Mouse (Mus musculus) erythroblast, embryonic 14.5 days (primary cell): ENCODE measurements around the gene Tfeb. TPM values are rescaled to one million over a fixed set of nuclear protein-coding genes. Genes with fewer than 3 reads are reported as not detected.
A peak's percentile ranks its signal among the peaks of the same experiment; 100 is the strongest.

ENCODE experiments used
- H3K27me3 ChIP-seq: 2 replicates; pipeline ENCODE4 v1.6.1; 2012; ENCODE audit warnings: inconsistent platforms; ENCODE audit not compliant: control insufficient read depth
- H3K36me3 ChIP-seq: 2 replicates; pipeline ENCODE4 v1.6.1; 2012; ENCODE audit warnings: mild to moderate bottlenecking, inconsistent platforms; ENCODE audit not compliant: control insufficient read depth
- H3K4me1 ChIP-seq: 2 replicates; pipeline ENCODE4 v1.6.1; 2012; ENCODE audit warnings: inconsistent platforms; ENCODE audit not compliant: control insufficient read depth
- H3K4me3 ChIP-seq: replicated peaks from 2 replicates; pipeline ENCODE3; 2012; ENCODE audit warnings: moderate library complexity, mild to moderate bottlenecking, inconsistent platforms
- H3K9me3 ChIP-seq: 2 replicates; pipeline ENCODE4 v1.6.1; 2012; ENCODE audit warnings: low read length, inconsistent platforms, mixed read lengths; ENCODE audit not compliant: control insufficient read depth
- GATA1 ChIP-seq: IDR thresholded peaks from 2 replicates; pipeline ENCODE4 v1.6.1; 2012; ENCODE audit warnings: low read length, inconsistent platforms, mixed read lengths
- TAL1 ChIP-seq: IDR thresholded peaks from 3 replicates; pipeline ENCODE4 v1.6.1; 2012; ENCODE audit warnings: low read length, inconsistent platforms, mixed read lengths
- polyA plus RNA-seq: library from polyadenylated mRNA; stranded (reverse); fragments of >175 nt; gene quantifications from 2 replicates; pipeline ENCODE4 v1.2.3, GENCODE M21; 2012

Gene Tfeb
- 1.5 and 1.7 TPM in 2 replicates for polyA plus RNA-seq

DNA sequence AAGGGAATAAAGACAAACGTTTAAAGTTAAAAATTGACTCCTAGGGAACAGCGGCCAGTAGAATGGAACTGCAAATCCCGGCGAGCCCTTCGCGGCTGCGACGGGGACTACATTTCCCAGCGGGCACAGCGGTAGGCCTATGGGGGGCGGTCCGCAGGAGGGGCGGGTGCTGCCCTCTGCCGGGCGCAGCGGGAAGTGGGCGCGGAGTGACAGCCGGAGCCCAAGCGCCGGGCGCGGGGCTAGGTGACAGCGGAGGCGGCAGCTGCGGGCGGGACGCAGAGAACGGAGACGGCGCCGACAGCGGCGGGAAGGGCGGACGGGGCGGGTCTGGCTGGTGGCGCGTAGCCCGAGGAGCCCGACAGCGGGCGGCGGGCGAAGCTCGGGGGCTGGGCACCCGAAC is at the start of gene Tfeb:
Gene Tfeb, plus strand, starts transcription at position 175 of the 400 bp plus-strand sequence.
- TF ChIP-seq TAL1 (no peak), GATA1 (no peak)
- Histone ChIP-seq H3K4me1 (peaks cover 31% of the 10 kb centered on the region), H3K27me3 (peaks cover 27% of the 10 kb centered on the region), H3K36me3 (no peaks in the 10 kb centered on the region), H3K4me3 (peak within 1 kb of the TSS; percentile 75), H3K9me3 (no peaks in the 10 kb centered on the region)

- peak overlapping the region; percentile 83 for H3K4me3 ChIP-seq
- H3K4me1 ChIP-seq, result peaks cover 51% of the 10 kb centered on the region
- H3K36me3 ChIP-seq, result peaks cover 41% of the 10 kb centered on the region
- no peaks in the 10 kb centered on the region for H3K9me3 ChIP-seq
- TF ChIP-seq GATA1 (no peak), TAL1 (no peak)
- peaks cover 14% of the 10 kb centered on the region for H3K27me3 ChIP-seq
These were observed 49.2 kb upstream of the Tfeb start for GRCm38 (mm10) chr17:47687409-47688343.

DNA sequence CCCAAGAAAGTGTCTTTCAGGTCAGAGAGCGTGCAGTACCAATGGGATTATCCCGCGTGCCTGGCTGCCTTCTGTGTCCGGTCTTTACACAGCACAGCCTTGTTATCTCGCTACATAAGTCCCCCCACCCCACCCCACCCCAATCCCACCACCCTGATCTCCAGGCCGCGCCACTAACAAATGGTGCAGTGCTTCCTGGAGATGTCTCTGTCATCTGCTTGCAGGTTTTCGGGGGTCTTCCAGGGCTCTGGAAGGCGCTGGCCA is 48.6 kb upstream of the Tfeb start, which contains the start of gene Tomm6:
Gene Tomm6, minus strand, starts transcription at position 43 of the 264 bp plus-strand sequence.
- H3K4me1 ChIP-seq, result peaks cover 45% of the 10 kb centered on the region
- H3K27me3 ChIP-seq, result peaks cover 18% of the 10 kb centered on the region
- no peaks in the 10 kb centered on the region for H3K9me3 ChIP-seq
- no peak for TF ChIP-seq GATA1
- TF ChIP-seq TAL1, result no peak
- peaks cover 35% of the 10 kb centered on the region for H3K36me3 ChIP-seq
- H3K4me3 ChIP-seq, result peak within 1 kb of the TSS; percentile 83

GRCm38 (mm10) chr17:47688608-47689575 is 47.9 kb upstream of the Tfeb start, which contains the start of gene Frs3:
Frs3 (plus strand) TSS chr17:47689030.
- H3K27me3 ChIP-seq, result peaks cover 24% of the 10 kb centered on the region
- H3K4me3 ChIP-seq, result peak within 1 kb of the TSS; percentile 83
- H3K9me3 ChIP-seq, result no peaks in the 10 kb centered on the region
- peaks cover 29% of the 10 kb centered on the region for H3K36me3 ChIP-seq
- peaks cover 46% of the 10 kb centered on the region for H3K4me1 ChIP-seq
- TF ChIP-seq TAL1 (no peak), GATA1 (no peak)

DNA sequence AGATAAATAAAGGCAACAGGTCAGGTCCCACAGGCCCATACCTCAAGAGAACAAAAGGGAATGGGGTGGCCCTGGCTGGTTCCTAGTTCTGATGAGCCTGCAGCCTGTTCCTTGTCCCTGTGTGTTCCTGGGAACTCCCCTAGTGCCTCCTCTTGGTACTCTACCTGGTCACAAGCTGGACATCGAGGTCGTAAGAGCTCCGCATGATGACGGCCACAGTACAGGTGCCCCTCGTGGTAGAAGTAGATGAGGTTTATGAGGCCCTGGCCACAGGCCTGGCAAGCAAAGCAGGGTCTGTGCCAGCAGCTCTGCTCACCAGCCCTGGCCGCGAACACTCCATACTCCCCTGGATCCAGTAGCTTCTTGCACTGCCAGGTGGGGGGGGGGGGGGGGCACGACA is 46.9 kb upstream of the Tfeb start:
- H3K27me3 ChIP-seq, result peaks cover 33% of the 10 kb centered on the region
- peaks cover 19% of the 10 kb centered on the region for H3K36me3 ChIP-seq
- no peak overlapping the region for H3K4me3 ChIP-seq
- H3K4me1 ChIP-seq, result peaks cover 56% of the 10 kb centered on the region
- TF ChIP-seq GATA1, result no peak
- no peak for TF ChIP-seq TAL1
- H3K9me3 ChIP-seq, result no peaks in the 10 kb centered on the region

DNA sequence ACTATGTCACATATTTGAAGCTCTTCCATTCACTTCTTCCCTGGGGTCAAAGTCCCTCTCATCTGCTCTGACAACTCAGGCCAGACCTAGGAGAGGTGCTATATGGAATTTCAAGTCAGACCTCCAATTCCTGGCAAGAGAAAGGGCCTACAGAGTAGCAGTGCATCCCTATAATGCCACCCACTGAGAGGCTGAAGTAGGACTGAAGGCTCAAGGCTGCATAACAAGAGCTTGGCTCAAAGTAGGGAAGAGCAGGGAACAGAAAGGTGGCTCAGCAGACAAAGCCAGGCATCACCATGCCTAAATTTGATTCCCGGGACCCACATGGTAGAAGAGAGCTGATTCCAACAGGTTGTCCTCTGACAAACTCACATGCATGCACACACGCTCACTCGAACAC is 45.2 kb upstream of the Tfeb start:
- Histone ChIP-seq H3K27me3 (peaks cover 51% of the 10 kb centered on the region), H3K36me3 (peaks cover 3% of the 10 kb centered on the region; the same call in 1 of the 2 replicates), H3K9me3 (no peaks in the 10 kb centered on the region), H3K4me3 (no peak overlapping the region), H3K4me1 (peaks cover 59% of the 10 kb centered on the region)
- no peak for TF ChIP-seq GATA1
- no peak for TF ChIP-seq TAL1

DNA sequence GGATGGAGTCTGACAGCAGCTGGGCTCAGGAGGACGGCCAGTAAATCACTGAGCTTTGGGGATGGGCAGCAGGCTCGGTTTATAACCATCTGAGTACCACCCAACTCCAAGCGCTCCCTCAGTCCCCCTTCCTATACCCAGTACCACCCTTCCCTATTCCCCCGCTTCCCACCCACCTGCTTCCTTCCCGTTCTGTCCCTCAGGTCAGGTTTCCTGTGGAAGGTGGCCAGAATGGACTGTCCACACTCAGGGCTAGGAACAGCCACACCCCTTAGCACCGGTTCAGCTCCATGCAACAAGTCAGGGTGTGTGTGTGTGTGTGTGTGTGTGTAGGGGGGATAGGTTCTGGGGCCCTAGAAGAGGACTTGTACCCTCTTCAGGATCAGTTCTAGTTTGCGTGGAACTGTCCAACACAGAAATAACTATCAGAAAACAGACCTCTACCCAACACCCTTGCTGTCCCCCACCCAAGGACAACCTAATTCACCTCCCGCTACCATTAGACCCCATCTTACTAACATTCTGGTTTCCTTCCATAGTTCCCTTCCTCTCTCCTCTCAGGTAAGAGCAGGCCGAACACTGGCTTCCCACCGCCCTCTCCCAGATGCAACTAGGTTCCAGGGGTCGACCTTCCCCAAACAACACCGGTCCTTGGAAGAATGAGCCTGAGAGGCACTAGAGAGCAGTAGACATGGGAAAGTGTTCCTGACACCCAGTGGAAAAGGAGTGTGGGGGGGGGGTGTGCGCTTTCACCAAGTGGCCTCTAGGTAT is 43.0 kb upstream of the Tfeb start:
- Histone ChIP-seq H3K9me3 (no peaks in the 10 kb centered on the region), H3K4me3 (peak overlapping the region; percentile 63), H3K27me3 (peaks cover 65% of the 10 kb centered on the region)

GRCm38 (mm10) chr17:47694442-47694502 is 42.6 kb upstream of the Tfeb start, which contains the start of gene Gm21981:
Gm21981 (minus strand) TSS chr17:47694455.
- Histone ChIP-seq H3K4me1 (peaks cover 34% of the 10 kb centered on the region), H3K27me3 (peaks cover 62% of the 10 kb centered on the region), H3K36me3 (no peaks in the 10 kb centered on the region), H3K9me3 (no peaks in the 10 kb centered on the region), H3K4me3 (peak within 1 kb of the TSS; percentile 63)
- no peak for TF ChIP-seq GATA1
- no peak for TF ChIP-seq TAL1

More for the DNA sequence above, 43.0 kb upstream of the Tfeb start:
- no peak for TF ChIP-seq TAL1
- no peak for TF ChIP-seq GATA1
- Histone ChIP-seq H3K36me3 (no peaks in the 10 kb centered on the region), H3K4me1 (peaks cover 38% of the 10 kb centered on the region)
